Mouse (Mus musculus) erythroid progenitor cell, adult 5-6 weeks (primary cell): ENCODE measurements around the gene Elovl4. TPM values are rescaled to one million over a fixed set of nuclear protein-coding genes. Genes with fewer than 3 reads are reported as not detected.

Experiments used
- ATAC-seq: replicated peaks from 2 replicates; pipeline ENCODE4 v1.8.0; 2016; ENCODE audit warnings: moderate number of reproducible peaks, mild to moderate bottlenecking, moderate TSS enrichment, inconsistent platforms; ENCODE audit not compliant: poor library complexity, low FRiP score, severe bottlenecking
- total RNA-seq, 2 experiments: library from RNA; stranded (forward) in 1 of 2; stranded (reverse) in 1 of 2; fragments of 150-400 nt in 1 of 2; fragments of 186-747, 209-891 nt in 1 of 2; gene quantifications; 2 replicates each; pipeline versions ENCODE4 v1.2.3 to v1.2.4; 2015 to 2017; ENCODE audit warnings: low replicate concordance in 2 of 2

The Elovl4 gene
- total RNA-seq (2015; ENCODE audit: low replicate concordance): not detected in 2 replicates
- not detected in 2 replicates for total RNA-seq (2017; ENCODE audit: low replicate concordance)

- no peak for ATAC-seq
These were observed at the start of gene Elovl4 for GRCm38 (mm10) chr9:83805977-83806815. Gene Elovl4, minus strand, starts transcription at chr9:83806277.

GRCm38 (mm10) chr9:83852464-83852863 is 46.4 kb upstream of the Elovl4 start:
- no peak for ATAC-seq

GRCm38 (mm10) chr9:83834748-83835313 is 28.8 kb upstream of the Elovl4 start:
- ATAC-seq: peak; percentile 18

GRCm38 (mm10) chr9:83833811-83834747 is 28.0 kb upstream of the Elovl4 start, which contains the start of gene Ttk:
Gene Ttk, plus strand, starts transcription at chr9:83834689.
- peak; percentile 99 for ATAC-seq

- ATAC-seq: no peak
These were observed 25.1 kb upstream of the Elovl4 start for GRCm38 (mm10) chr9:83831152-83831551.

- no peak for ATAC-seq
These were observed 23.8 kb upstream of the Elovl4 start for GRCm38 (mm10) chr9:83829896-83830295.

- no peak for ATAC-seq
These were observed 16.8 kb upstream of the Elovl4 start for GRCm38 (mm10) chr9:83822925-83823324.

GRCm38 (mm10) chr9:83820976-83821375 is 14.9 kb upstream of the Elovl4 start:
- no peak for ATAC-seq

- no peak for ATAC-seq
These were observed 13.1 kb upstream of the Elovl4 start for GRCm38 (mm10) chr9:83819188-83819587.

GRCm38 (mm10) chr9:83807562-83807961 is 1.5 kb upstream of the Elovl4 start:
- ATAC-seq: no peak

- no peak for ATAC-seq
These were observed 707 bp downstream of the Elovl4 start for GRCm38 (mm10) chr9:83805164-83805976.

- no peak for ATAC-seq
These were observed 1.7 kb downstream of the Elovl4 start for GRCm38 (mm10) chr9:83804341-83804740.

GRCm38 (mm10) chr9:83797898-83798297 is 8.2 kb downstream of the Elovl4 start:
- ATAC-seq: no peak

- no peak for ATAC-seq
These were observed 9.2 kb downstream of the Elovl4 start for GRCm38 (mm10) chr9:83796875-83797274.

GRCm38 (mm10) chr9:83789326-83789725 is 16.8 kb downstream of the Elovl4 start:
- no peak for ATAC-seq

GRCm38 (mm10) chr9:83785501-83785900 is 20.6 kb downstream of the Elovl4 start:
- ATAC-seq: no peak

- ATAC-seq: no peak
These were observed 27.6 kb downstream of the Elovl4 start for GRCm38 (mm10) chr9:83778317-83778960.

GRCm38 (mm10) chr9:83761318-83761717 is 44.8 kb downstream of the Elovl4 start:
- ATAC-seq: no peak

- ATAC-seq: no peak
These were observed 74.2 kb downstream of the Elovl4 start for GRCm38 (mm10) chr9:83731877-83732276.
